Mouse (Mus musculus) B cell, adult (primary cell): ENCODE measurements around the gene Myog. TPM values are rescaled to one million over a fixed set of nuclear protein-coding genes. Genes with fewer than 3 reads are reported as not detected.

Experiments used
- total RNA-seq: library from RNA; stranded (reverse); gene quantifications from 4 replicates; pipeline ENCODE4 v1.2.4, GENCODE M21; 2023; ENCODE audit not compliant: inconsistent age

The Myog gene
- not detected in 4 replicates for total RNA-seq

DNA sequence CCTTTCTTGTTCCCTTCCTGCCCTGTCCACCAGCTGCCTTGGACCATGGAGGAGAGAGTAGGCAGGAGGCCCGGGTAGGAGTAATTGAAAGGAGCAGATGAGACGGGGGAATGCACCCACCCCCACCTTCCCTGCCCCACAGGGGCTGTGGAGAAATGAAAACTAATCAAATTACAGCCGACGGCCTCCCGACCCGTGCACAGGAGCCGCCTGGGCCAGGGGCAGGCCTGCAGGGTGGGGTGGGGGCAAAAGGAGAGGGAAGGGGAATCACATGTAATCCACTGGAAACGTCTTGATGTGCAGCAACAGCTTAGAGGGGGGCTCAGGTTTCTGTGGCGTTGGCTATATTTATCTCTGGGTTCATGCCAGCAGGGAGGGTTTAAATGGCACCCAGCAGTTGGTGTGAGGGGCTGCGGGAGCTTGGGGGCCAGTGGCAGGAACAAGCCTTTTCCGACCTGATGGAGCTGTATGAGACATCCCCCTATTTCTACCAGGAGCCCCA is at the start of gene Myog:
Gene Myog (plus strand): TSS at position 392 of the 502 bp plus-strand sequence.

DNA sequence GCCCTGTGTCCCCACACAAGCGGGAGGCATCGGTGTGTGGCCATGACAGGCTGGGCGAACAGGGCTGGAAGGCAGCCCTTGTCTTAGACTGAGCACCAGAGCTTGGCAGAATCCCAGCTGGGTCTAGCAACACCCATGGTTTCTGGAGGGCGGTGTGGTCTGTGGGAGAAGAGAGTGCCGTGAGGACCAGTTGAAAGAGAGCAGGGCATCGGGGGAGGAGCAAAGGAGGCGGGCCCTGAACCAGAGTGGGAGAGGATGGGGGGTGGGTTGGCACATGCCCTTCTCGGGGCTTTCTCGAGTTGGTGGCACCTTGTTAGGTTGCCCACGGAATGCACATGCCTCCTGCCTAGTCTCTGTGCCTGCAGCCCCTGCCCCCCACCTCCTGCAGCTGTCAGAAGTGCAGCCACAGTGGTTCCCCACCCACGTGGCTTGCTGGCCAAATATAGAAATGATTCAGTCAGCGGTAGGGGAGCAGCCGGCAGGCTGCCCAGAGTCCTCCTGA is 43.0 kb downstream of the Myog start, which contains the start of gene Ppfia4:
Gene Ppfia4 (minus strand): TSS at position 159 of the 502 bp plus-strand sequence.

Other genes with a start within 250 kb of the Myog start
- 317 to 383 TPM (median 362 TPM) in 4 replicates for gene Btg2, start 210.9 kb upstream of the Myog start, total RNA-seq
- gene Chit1, start 178.7 kb upstream of the Myog start, total RNA-seq, result not detected in 4 replicates
- gene Chil1, start 107.8 kb upstream of the Myog start, total RNA-seq, result 0.80 TPM in 1 of 4 replicates, not detected in the others
- not detected in 4 replicates for gene Mybph, start 96.5 kb upstream of the Myog start, total RNA-seq
- gene Adora1, start 54.6 kb upstream of the Myog start, total RNA-seq, result not detected in 4 replicates
- 1.1 to 2.1 TPM (median 1.6 TPM) in 4 replicates for gene Ppfia4, start 42.9 kb downstream of the Myog start, total RNA-seq
- gene Tmem183a, start 72.0 kb downstream of the Myog start, total RNA-seq, result 60.9 to 73.9 TPM (median 64.2 TPM) in 4 replicates
- not detected in 4 replicates for gene 4933406M09Rik, start 96.0 kb downstream of the Myog start, total RNA-seq
- 6.1 to 8.8 TPM (median 8.2 TPM) in 4 replicates for gene Cyb5r1, start 115.6 kb downstream of the Myog start, total RNA-seq
- 73.1 to 79.5 TPM (median 77.9 TPM) in 4 replicates for gene Adipor1, start 125.4 kb downstream of the Myog start, total RNA-seq
- gene Klhl12, start 165.5 kb downstream of the Myog start, total RNA-seq, result 32.4 to 36.7 TPM (median 34.8 TPM) in 4 replicates
- gene Rabif, start 204.7 kb downstream of the Myog start, total RNA-seq, result 17.9 to 22.8 TPM (median 20.0 TPM) in 4 replicates